Mouse (Mus musculus) thymus, adult 2 months (tissue): ENCODE data around the gene Med20. TPM values are rescaled to one million over a fixed set of nuclear protein-coding genes. Genes with fewer than 3 reads are reported as not detected.
A peak's percentile ranks its signal among the peaks of the same experiment; 100 is the strongest.
"Not testable (repeated sequence)": the region's sequence is repeated elsewhere in the genome, so short reads cannot be mapped to it uniquely, and the experiment has no call there.

ENCODE experiments used
- DNase-seq: peaks from one replicate; pipeline ENCODE4 v3.0.0; 2021
- H3K27ac ChIP-seq: fragments of 200-500 bp; 2 replicates; pipeline ENCODE4 v1.5.1; 2012; ENCODE audit warnings: low read length, control low read depth; ENCODE audit not compliant: control insufficient read depth, insufficient read depth
- H3K27me3 ChIP-seq: fragments of 200-500 bp; 2 replicates; pipeline ENCODE4 v1.6.1; 2012; ENCODE audit warnings: mild to moderate bottlenecking, low read length, moderate library complexity, mixed read lengths; ENCODE audit not compliant: control insufficient read depth, insufficient read depth
- H3K36me3 ChIP-seq: fragments of 200-500 bp; 2 replicates; pipeline ENCODE4 v1.6.1; 2012; ENCODE audit warnings: mild to moderate bottlenecking, low read length, moderate library complexity; ENCODE audit not compliant: control insufficient read depth, insufficient read depth
- H3K4me1 ChIP-seq: fragments of 200-500 bp; replicated peaks from 2 replicates; pipeline ENCODE4 v1.6.1; 2012; ENCODE audit warnings: low read length; ENCODE audit not compliant: control insufficient read depth, insufficient read depth
- H3K4me3 ChIP-seq: fragments of 200-500 bp; 2 replicates; pipeline ENCODE4 v1.5.1; 2012; ENCODE audit warnings: mild to moderate bottlenecking, low read length, control low read depth, moderate library complexity; ENCODE audit not compliant: control insufficient read depth, insufficient read depth
- CTCF ChIP-seq: fragments of 200-500 bp; IDR thresholded peaks from 2 replicates; pipeline ENCODE4 v1.5.1; 2012; ENCODE audit warnings: mild to moderate bottlenecking, control low read depth, low read length, moderate library complexity, borderline replicate concordance; ENCODE audit not compliant: control insufficient read depth, poor library complexity, insufficient read depth; ENCODE audit errors: extremely low read depth
- POLR2A ChIP-seq: fragments of 200-500 bp; IDR thresholded peaks from 2 replicates; pipeline ENCODE4 v1.6.1; 2012; ENCODE audit warnings: mild to moderate bottlenecking, low read length, control low read depth, moderate library complexity; ENCODE audit not compliant: control insufficient read depth, poor library complexity, insufficient read depth; ENCODE audit errors: extremely low read depth
- WGBS: fragments of 180-500 bp; shearing (Covaris S2); methylation state at CpG from one replicate; pipeline ENCODE4 v1.1.7; 2018; 5-methylcytosine and 5-hydroxymethylcytosine counted together
- polyA plus RNA-seq: library from polyadenylated mRNA; depleted of rRNA; stranded (reverse); fragments of >200 nt; gene quantifications from 2 replicates; pipeline ENCODE4 v1.2.3, GENCODE M21; 2012

Med20 gene
- polyA plus RNA-seq, 1 experiment = 56.4 TPM

- TF ChIP-seq CTCF = no peak
- TF ChIP-seq POLR2A = no peak
- Histone ChIP-seq H3K27ac (no peak overlapping the region), H3K4me3 (no peak overlapping the region), H3K27me3 (no peaks in the 10 kb centered on the region), H3K36me3 (peaks cover 32% of the 10 kb centered on the region), H3K4me1 (no peaks in the 10 kb centered on the region)
- 98% methylated on average over 14 of the region's 14 CpGs for WGBS
- no peak for DNase-seq
These were observed 11.7 kb downstream of the Med20 start for GRCm38 (mm10) chr17:47622912-47623554.

- not testable (repeated sequence) for H3K4me3 ChIP-seq, H3K4me1 ChIP-seq, H3K27me3 ChIP-seq, DNase-seq, H3K27ac ChIP-seq
- WGBS = 89% methylated on average over 4 of the region's 5 CpGs
- H3K36me3 ChIP-seq = peaks cover 28% of the 10 kb centered on the region
These were observed 13.2 kb downstream of the Med20 start for GRCm38 (mm10) chr17:47624572-47624971.

GRCm38 (mm10) chr17:47625088-47625487, 13.7 kb downstream of the Med20 start:
- WGBS = 97% methylated on average over 2 of the region's 2 CpGs

GRCm38 (mm10) chr17:47626031-47626430, 14.6 kb downstream of the Med20 start:
- H3K27ac ChIP-seq = no peak overlapping the region
- no peak overlapping the region for H3K4me3 ChIP-seq
- TF ChIP-seq POLR2A = no peak
- TF ChIP-seq CTCF = no peak
- DNase-seq = no peak
- H3K36me3 ChIP-seq = peaks cover 28% of the 10 kb centered on the region
- H3K27me3 ChIP-seq = no peaks in the 10 kb centered on the region
- 98% methylated on average over 5 of the region's 5 CpGs for WGBS
- peaks cover 13% of the 10 kb centered on the region for H3K4me1 ChIP-seq

More at GRCm38 (mm10) chr17:47625088-47625487, 13.7 kb downstream of the Med20 start:
- Histone ChIP-seq H3K4me1 (peaks cover 6% of the 10 kb centered on the region), H3K27me3 (no peaks in the 10 kb centered on the region), H3K4me3 (no peak overlapping the region), H3K27ac (no peak overlapping the region), H3K36me3 (peaks cover 28% of the 10 kb centered on the region)
- no peak for DNase-seq
- TF ChIP-seq CTCF (no peak), POLR2A (no peak)

- peaks cover 13% of the 10 kb centered on the region for H3K4me1 ChIP-seq
- 83% methylated on average over 2 of the region's 2 CpGs for WGBS
- H3K36me3 ChIP-seq = peaks cover 16% of the 10 kb centered on the region
- H3K4me3 ChIP-seq = no peak overlapping the region
- DNase-seq = no peak
- no peak for TF ChIP-seq POLR2A
- no peak for TF ChIP-seq CTCF
- H3K27ac ChIP-seq = no peak overlapping the region
- no peaks in the 10 kb centered on the region for H3K27me3 ChIP-seq
These were observed 16.4 kb downstream of the Med20 start for GRCm38 (mm10) chr17:47627791-47628190.

- peak; percentile 95 for DNase-seq
- no peaks in the 10 kb centered on the region for H3K27me3 ChIP-seq
- WGBS = under 1% methylated on average over 63 of the region's 63 CpGs
- H3K4me1 ChIP-seq = peaks cover 13% of the 10 kb centered on the region
- TF ChIP-seq CTCF (no peak), POLR2A (0 out of 2 replicates have a peak, but pooled peaks have one; percentile 46)
- peaks cover 4% of the 10 kb centered on the region for H3K36me3 ChIP-seq
- peak overlapping the region; percentile 32 for H3K27ac ChIP-seq
- H3K4me3 ChIP-seq = peak overlapping the region; percentile 78
These were observed 17.7 kb downstream of the Med20 start for GRCm38 (mm10) chr17:47628851-47629676.
